Mouse (Mus musculus) heart, embryonic 11.5 days (tissue): ENCODE results near the gene Serinc3. TPM values are rescaled to one million over a fixed set of nuclear protein-coding genes. Genes with fewer than 3 reads are reported as not detected.
A peak's percentile ranks its signal among the peaks of the same experiment; 100 is the strongest.
"Not testable (repeated sequence)": the region's sequence is repeated elsewhere in the genome, so short reads cannot be mapped to it uniquely, and the experiment has no call there.

Source experiments
- ATAC-seq: fragments of 200-750 bp; cut with Nextera tagmentation; replicated peaks from 2 replicates; pipeline ENCODE4 v1.8.0; 2017; ENCODE audit warnings: moderate library complexity; ENCODE audit not compliant: insufficient number of reproducible peaks, low FRiP score, low TSS enrichment
- H3K27ac ChIP-seq: fragments of 300-500 bp; sonication (generic); 2 replicates; pipeline ENCODE4 v1.5.1; 2014; ENCODE audit warnings: mild to moderate bottlenecking, low read depth, low read length
- H3K27me3 ChIP-seq: fragments of 300-500 bp; sonication (generic); 2 replicates; pipeline ENCODE4 v1.6.1; 2014; ENCODE audit warnings: mild to moderate bottlenecking, low read length, mixed read lengths; ENCODE audit not compliant: control insufficient read depth, insufficient read depth
- H3K36me3 ChIP-seq: fragments of 300-500 bp; sonication (generic); 2 replicates; pipeline ENCODE4 v1.6.1; 2014; ENCODE audit warnings: mild to moderate bottlenecking, low read length, moderate library complexity, mixed read lengths; ENCODE audit not compliant: control insufficient read depth, insufficient read depth
- H3K4me1 ChIP-seq: fragments of 300-500 bp; sonication (generic); 2 replicates; pipeline ENCODE4 v1.6.1; 2014; ENCODE audit warnings: low read length; ENCODE audit not compliant: control insufficient read depth, insufficient read depth
- H3K4me2 ChIP-seq: fragments of 300-500 bp; sonication (generic); 2 replicates; pipeline ENCODE4 v1.6.1; 2014; ENCODE audit warnings: mild to moderate bottlenecking, moderate library complexity
- H3K4me3 ChIP-seq: fragments of 300-500 bp; sonication (generic); 2 replicates; pipeline ENCODE4 v1.5.1; 2014; ENCODE audit warnings: low read depth, low read length
- H3K9ac ChIP-seq: fragments of 300-500 bp; sonication (generic); 2 replicates; pipeline ENCODE4 v1.6.1; 2014; ENCODE audit warnings: mild to moderate bottlenecking, low read depth, low read length, moderate library complexity
- H3K9me3 ChIP-seq: fragments of 300-500 bp; sonication (generic); replicated peaks from 2 replicates; pipeline ENCODE4 v1.6.1; 2016; ENCODE audit warnings: low read length; ENCODE audit not compliant: control insufficient read depth
- WGBS: fragments of 180-500 bp; shearing (Covaris S2); extraction: QIAGEN DNeasy Blood & Tissue Kit; methylation state at CpG from one replicate; pipeline ENCODE4 v1.1.7; 2014; ENCODE audit not compliant: insufficient replicate concordance; 5-methylcytosine and 5-hydroxymethylcytosine counted together
- polyA plus RNA-seq: library from polyadenylated mRNA; unstranded; fragments of >200 nt; fragmentation: Nextera tagmentation; extraction: Ambion mirVana; gene quantifications from 2 replicates; pipeline ENCODE4 v1.2.1, GENCODE M21; 2014

Serinc3 gene
- polyA plus RNA-seq, result 77.5 and 79.0 TPM in 2 replicates

DNA sequence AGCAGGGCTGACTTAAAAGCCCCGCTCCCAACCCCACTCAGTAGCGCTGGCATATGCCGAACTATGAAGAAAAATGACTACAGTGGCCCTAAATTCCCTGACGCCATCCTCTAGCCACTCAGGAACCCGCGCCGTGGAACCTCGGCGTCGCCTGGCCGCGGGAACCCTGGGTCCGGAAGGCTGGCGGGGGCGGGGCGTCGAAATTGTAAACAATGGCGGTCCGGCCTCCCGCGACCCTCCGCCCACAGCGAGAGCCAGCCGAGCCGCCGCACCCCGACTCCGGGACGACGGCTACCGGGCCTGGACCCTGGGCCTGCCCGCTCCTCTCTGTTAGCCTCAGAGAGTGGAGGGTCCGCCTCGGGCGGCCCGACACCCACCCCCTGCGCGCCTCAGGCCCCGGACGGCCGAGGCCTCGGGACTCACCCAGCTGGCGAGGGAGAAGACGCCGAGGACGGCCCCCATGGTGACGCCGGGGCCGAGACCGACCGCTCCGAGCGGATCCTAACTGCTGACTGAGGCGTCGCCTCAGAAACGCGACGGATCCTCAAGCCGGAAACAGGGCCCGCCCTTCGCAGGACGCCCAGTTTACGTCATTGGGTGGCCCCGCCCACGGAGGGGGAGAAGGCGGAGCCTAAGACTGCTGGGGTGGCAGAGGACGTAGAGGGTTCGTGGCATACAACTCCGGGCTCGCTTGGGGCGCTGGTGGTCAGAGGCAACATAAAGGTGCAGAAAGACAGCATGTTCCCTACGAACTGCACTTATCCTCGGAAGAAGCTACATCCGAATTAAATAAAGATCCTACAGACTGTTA, at the start of gene Serinc3:
Gene Serinc3 (minus strand): TSS at position 557 of the 811 bp plus-strand sequence.
- under 1% methylated on average over 67 of the region's 74 CpGs for WGBS
- Histone ChIP-seq H3K4me1 (peaks cover 27% of the 10 kb centered on the region), H3K9me3 (no peaks in the 10 kb centered on the region), H3K27me3 (no peaks in the 10 kb centered on the region), H3K9ac (peak within 1 kb of the TSS; percentile 97), H3K27ac (peak within 1 kb of the TSS; percentile 99), H3K4me3 (peak within 1 kb of the TSS; percentile 88), H3K36me3 (peaks cover 4% of the 10 kb centered on the region), H3K4me2 (peak within 1 kb of the TSS; percentile 69)
- ATAC-seq, result peak; percentile 92

DNA sequence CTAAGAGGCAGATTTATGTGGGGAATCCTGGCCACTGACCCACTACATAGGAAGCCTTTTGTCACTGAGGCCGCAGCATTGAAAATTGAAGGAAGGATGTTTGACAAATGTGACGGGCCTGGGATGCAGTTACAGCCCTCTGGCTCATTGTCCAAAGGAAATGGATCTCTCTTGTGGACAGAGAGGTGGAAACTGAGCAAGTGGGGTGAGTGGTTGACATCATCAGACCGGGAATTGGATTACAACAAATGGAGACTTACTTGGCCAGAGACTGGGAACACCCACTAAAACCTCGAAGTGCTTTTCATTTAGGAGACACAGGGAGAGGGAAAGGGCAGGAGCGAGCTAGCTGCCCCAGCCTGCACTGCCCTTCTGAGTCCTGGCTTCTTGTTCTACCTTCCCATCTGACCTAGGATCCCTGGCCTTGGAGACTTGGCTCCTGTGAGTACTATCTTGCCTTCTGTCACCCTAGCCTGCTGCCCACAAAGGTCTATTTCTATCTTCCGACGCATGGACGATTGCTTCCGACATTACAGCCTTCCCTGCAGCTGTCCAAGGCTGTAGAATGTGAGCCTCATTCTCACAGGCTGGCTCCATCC, 48.9 kb upstream of the Serinc3 start:
- H3K36me3 ChIP-seq, result no peaks in the 10 kb centered on the region
- peaks cover 74% of the 10 kb centered on the region for H3K4me1 ChIP-seq
- 53% methylated on average over 9 of the region's 9 CpGs for WGBS
- H3K9me3 ChIP-seq, result no peaks in the 10 kb centered on the region
- H3K4me2 ChIP-seq, result peak overlapping the region; percentile 32; the same call in 1 of the 2 replicates
- no peaks in the 10 kb centered on the region for H3K27me3 ChIP-seq
- H3K9ac ChIP-seq, result 0 out of 2 replicates have a peak overlapping the region, but pooled peaks have one; percentile 43
- no peak overlapping the region for H3K4me3 ChIP-seq
- peak overlapping the region; percentile 74 for H3K27ac ChIP-seq
- no peak for ATAC-seq

DNA sequence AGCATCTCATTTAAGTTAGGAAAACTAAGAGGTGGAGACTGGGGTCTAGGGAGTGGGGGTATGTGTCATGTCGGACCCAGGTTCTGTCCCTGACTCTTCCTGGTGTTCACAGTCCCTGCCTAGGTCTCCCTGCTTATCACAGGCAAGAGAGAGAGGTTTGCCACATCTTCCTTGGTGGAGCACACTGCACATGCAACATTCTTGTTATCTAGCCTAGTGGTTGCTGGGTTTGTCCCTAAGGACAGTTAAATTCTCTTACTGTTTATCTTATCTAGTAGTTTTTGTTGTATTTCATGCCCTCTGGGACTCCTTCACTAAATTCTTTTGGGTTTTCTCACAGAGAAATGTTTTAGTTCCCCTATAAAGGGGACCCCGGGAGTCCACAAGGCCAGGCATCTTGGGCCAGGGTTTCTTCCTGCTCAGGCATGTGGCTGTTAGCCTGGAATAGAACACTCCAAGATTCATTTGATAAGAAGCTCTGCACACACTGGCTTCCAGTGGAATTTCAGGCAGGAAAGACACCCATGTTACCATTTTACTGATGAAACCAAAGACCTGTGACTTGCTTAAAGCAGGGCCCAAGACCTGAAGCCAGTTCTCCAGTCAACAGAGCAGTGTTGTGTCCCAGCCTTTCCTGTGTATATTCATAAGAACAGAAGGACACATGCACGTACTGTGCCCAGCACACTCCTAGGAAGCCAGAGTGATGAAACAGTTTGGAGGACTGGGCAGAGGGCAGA, 48.1 kb upstream of the Serinc3 start:
- Histone ChIP-seq H3K9me3 (no peaks in the 10 kb centered on the region), H3K9ac (peak overlapping the region; percentile 12; the same call in 1 of the 2 replicates), H3K36me3 (no peaks in the 10 kb centered on the region), H3K4me2 (peak overlapping the region; percentile 11; the same call in 1 of the 2 replicates), H3K4me3 (no peak overlapping the region), H3K27ac (peak overlapping the region; percentile 74), H3K4me1 (peaks cover 69% of the 10 kb centered on the region), H3K27me3 (no peaks in the 10 kb centered on the region)
- WGBS, result 34% methylated on average over 3 of the region's 3 CpGs
- ATAC-seq, result no peak

DNA sequence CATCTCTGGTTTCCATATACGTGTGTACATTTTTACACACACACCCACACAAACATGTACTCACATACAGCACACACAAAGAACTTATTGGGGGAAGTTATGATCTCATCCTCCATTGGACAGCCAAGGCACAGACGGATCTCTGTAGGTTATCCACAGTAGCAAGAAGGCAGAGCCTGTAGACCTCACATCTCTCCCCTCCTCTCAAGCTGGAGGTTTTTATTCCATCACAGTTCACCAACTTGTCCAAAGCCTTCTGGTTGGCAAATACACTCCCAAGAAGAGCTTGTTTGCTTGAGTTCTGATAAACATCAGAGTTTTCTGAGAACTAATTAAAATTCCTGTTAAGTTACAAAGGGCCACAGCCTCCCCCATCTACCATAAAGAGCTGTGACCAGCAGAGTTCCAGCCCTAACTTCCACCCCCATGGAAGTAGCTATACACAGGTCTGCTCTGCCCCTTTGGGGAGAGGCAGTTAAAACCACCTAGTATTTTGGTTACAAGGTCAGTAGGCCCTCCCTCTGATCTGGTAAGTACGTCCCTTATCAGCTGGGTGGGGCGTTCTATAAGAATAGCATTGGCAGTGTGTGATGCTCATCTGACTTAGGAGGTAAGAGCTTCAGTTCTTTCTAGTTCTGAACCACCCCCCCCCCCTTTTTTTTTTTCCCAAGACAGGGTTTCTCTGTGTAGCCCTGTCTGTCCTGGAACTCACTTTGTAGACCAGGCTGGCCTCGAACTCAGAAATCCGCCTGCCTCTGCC, 47.1 kb upstream of the Serinc3 start:
- no peak for ATAC-seq
- H3K4me1 ChIP-seq, result peaks cover 67% of the 10 kb centered on the region

DNA sequence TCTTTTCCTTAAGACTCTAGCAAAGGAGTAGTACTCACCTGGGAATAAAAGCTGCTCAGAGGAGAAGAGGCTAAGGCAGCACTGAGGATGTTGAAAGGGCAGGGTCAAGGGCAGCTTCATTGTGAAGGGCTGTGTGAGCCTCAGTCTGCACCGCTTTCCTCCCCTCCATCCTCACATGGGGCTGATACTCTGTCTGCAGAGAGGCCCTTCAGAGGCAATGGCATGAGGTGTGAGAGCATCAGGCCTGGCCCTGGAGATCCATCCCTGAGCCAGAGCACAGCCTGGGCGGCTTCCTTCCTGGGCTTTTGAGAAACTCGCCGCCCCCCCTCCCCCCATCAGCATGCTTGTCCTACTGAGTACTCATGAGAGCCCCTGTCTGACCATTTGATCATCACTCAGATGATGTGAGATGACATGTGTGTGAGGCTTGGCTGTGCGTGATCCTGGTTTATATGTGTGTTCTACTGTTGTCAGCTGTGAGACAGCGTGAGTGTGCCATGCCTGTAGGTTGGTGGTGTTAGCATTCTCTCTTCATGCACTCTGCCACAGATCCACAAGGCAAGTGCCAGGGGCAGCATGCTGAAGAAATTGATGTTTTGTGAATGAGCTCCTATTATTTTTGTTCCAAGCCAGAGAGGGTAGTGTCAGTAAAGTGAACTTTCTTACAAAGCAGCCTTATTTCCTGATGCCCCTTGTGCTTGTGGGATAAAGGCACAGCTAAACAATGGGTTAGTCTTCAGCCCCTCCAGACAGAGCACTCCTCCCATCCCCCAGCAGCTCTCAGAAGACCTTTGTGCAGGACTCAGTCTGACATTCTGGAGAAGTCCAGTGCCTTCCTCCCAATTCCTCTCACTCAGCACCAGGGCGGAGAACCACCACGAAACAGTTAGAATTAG, 45.7 kb upstream of the Serinc3 start:
- WGBS, result 64% methylated on average over 8 of the region's 8 CpGs
- Histone ChIP-seq H3K9me3 (no peaks in the 10 kb centered on the region), H3K4me1 (peaks cover 69% of the 10 kb centered on the region), H3K27me3 (no peaks in the 10 kb centered on the region), H3K27ac (peak overlapping the region; percentile 66), H3K36me3 (no peaks in the 10 kb centered on the region), H3K9ac (0 out of 2 replicates have a peak overlapping the region, but pooled peaks have one; percentile 16), H3K4me2 (no peak overlapping the region), H3K4me3 (no peak overlapping the region)
- ATAC-seq, result no peak; the same call in 1 of the 2 replicates

More for the DNA sequence above, 47.1 kb upstream of the Serinc3 start:
- 67% methylated on average over 6 of the region's 6 CpGs for WGBS
- Histone ChIP-seq H3K36me3 (no peaks in the 10 kb centered on the region), H3K27me3 (no peaks in the 10 kb centered on the region), H3K9ac (no peak overlapping the region), H3K27ac (no peak overlapping the region), H3K9me3 (no peaks in the 10 kb centered on the region), H3K4me2 (no peak overlapping the region), H3K4me3 (no peak overlapping the region)

DNA sequence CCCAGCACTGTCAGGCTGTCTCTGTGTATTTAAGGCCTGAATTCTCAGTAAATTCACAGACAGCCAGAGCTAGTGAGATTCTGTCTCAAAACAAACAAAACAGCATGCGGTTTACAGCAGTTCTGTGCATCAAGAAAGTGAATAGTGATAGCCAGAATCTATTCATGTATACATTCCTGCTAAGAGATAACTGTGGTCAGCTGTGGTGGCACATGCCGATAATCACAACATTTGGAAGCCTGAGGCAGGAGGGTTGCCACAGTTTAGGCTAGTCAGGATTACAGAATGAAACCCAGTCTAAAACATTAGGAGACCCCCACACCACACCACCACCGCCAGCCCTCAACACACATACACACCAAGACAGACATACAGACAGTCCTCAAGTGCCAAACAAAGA, 44.8 kb upstream of the Serinc3 start:
- WGBS, result 70% methylated on average over 3 of the region's 3 CpGs
- no peak for ATAC-seq
- Histone ChIP-seq H3K27me3 (no peaks in the 10 kb centered on the region), H3K9me3 (no peaks in the 10 kb centered on the region), H3K36me3 (no peaks in the 10 kb centered on the region), H3K4me3 (no peak overlapping the region), H3K4me2 (no peak overlapping the region), H3K9ac (no peak overlapping the region), H3K4me1 (peaks cover 71% of the 10 kb centered on the region), H3K27ac (peak overlapping the region; percentile 66)

DNA sequence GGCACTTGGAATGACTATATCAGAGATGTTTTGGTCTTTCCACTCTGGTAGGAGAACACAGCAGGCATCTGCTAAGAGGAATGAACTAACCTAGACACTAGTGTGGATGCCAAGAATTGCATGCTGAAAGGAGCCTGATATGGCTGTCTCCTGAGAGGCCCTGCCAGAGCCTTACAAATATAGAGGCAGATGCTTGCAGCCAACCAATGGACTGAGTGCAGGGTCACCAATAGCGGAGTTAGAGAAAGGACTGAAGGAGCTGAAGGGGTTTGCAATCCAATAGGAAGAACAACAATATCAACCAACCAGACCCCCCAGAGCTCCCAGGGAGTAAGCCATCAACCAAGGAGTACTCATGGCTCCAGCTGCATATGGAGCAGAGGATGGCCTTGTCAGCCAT, 43.4 kb upstream of the Serinc3 start:
- not testable (repeated sequence) for ATAC-seq, H3K4me2 ChIP-seq, H3K9ac ChIP-seq, H3K27me3 ChIP-seq, H3K9me3 ChIP-seq, H3K4me3 ChIP-seq, H3K36me3 ChIP-seq
- WGBS, result 52% methylated on average over 1 of the region's 1 CpGs
- H3K27ac ChIP-seq, result peak overlapping the region; percentile 70; the same call in 1 of the 2 replicates
- H3K4me1 ChIP-seq, result peaks cover 63% of the 10 kb centered on the region
